Mouse (Mus musculus): ENCODE measurements around the gene Tns1.
A peak's percentile ranks its signal among the peaks of the same experiment; 100 is the strongest.

Tns1 gene

DNA sequence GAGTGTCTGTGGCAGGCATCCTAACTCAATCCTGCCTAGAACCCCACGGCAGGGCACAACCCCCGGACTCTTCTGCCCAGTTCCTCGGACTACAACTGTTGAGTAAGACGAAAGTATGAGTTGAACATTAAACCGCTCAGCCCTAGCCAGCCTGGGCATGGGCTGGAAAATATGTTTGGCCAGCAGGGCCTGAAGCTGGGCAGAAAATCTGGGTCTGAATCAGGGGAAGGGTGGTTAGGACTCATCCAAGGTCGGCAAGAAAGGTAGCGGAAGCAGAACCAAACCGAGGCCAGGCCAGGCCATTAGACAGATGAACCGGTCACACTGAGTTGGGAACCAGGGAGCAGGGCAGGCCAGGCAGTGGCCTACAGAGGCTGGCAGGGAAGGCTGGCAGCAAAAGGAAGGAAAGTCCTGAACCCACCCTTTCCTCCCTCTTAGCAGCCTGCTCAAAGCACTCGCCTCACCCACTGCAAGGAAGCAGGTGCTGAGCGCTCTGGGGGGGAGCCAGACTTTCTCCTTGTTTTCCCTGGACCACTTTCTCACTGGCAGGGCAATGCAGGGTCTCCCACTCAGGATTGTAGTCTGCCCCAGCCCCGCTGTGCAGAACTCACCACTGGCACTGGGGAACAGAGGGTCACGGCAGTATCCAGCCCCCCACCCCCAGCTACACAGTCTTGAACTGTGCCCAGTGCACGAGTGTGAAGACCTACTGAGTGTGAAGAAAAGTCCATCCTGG is 110.8 kb downstream of the Tns1 start:
- no peak for DNase-seq (ENCODE audit: low spot score in 2 of 2)

DNA sequence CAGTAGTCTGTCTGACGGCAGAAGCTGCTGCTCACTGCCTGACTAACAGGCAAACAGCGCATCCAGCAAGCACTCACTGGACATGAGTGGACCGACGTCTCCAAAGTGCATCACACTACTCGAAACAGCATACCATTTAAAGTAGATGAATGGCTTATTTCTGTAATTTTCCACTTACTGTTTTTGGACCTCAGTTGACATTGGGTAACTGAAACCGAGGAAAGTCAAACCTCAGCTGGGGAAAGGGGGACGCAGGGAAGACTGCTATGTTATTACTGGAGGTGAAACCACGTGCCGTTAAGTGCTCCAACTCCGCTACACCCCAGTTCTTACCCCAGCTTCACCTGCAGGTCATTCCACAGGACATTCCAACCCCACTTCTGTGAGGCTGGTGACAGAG is 111.5 kb downstream of the Tns1 start:
- DNase-seq (ENCODE audit: low spot score in 2 of 2): no peak

DNA sequence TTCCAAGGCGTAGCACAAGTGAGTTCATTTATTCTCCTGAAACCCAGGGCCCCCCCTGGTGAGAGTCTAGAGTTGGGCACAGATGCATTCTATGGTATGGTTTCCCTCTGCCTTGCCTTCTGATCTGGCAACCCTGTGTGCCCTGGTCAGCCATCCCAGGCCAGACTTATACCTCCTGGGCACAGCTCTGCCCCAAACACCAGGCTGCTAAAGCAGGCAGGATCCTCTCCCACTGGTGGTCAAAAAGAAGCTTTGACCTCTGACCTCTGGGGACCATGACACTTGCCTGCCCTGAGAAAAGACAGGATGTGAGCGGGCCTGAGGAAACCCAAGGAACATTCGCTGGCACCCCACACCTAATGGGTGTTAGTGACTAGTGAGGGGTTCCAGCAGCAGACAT is 114.8 kb downstream of the Tns1 start:
- DNase-seq (ENCODE audit: low spot score in 2 of 2): no peak

DNA sequence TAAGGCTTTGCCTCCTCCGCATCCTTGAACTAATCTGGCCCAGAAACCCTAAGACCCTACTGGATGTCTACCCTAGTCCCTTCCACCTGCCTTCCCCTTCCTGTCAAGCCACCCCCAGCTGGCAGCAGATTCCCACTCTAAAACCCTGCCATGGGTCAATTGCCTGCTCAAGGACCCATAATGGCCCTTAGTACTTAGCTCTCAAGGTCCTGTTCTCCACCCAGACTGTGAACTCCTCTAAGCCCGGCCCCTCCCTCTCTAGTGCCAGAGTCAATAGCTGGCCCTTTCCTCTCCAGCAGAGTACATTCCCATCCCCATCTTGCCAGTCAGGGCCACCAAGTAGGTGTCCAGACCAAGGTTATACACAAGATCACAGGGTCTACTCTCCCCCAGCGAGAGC is 115.3 kb downstream of the Tns1 start:
- no peak for DNase-seq (ENCODE audit: low spot score in 2 of 2)

DNA sequence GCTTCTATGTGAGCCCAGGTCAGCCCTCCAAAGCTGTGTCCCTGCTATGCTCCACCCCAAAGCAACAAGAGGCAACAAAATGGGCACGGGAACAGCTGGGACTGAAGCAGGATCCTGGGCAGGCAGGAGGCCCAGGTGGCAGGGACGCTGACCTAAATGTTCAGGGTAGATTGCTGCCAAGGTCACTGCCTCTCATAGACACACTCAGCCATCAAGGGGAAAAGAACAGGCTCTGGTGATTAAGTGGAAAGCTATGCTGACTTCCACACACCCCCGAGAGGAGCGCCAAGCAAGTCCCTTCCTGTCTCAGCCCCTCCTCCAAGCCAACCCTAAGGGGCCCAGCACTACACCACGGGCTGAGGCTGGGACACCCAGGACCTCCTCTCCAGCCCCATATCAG is 115.8 kb downstream of the Tns1 start:
- DNase-seq (ENCODE audit: low spot score in 2 of 2): peak in 1 of 2 experiments; percentile 75

DNA sequence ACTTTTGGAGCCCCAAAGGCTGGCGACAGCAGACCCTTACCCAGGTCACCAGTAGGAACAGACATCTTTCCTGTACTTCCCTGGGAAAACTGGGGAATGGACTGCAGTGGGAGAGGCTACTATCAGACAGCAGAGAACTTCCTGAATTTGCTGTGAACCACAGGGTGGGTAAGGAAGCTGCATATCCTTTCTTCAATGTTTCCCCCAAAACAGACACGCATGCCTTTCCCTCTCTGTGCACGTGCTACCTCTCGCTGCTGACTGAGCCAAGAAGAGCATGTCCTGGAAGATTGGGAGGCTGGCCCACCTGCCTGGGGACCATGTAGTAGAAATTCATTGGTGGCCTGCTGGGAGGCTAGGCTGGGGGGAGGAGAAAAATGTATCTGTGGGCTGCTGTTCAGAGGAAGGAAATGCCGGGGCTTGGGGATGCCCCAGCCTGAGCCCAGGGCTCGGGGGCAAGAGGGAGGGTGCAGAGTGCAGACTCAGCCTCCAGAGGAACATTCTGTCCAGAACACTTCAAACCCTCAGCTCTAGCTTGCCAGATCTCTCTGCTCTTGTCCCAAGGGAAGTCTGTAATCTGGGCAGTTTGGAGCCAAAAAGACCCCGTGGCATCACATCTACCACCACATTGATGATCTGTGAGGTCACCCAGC is 116.7 kb downstream of the Tns1 start:
- DNase-seq (ENCODE audit: low spot score in 2 of 2): no peak

DNA sequence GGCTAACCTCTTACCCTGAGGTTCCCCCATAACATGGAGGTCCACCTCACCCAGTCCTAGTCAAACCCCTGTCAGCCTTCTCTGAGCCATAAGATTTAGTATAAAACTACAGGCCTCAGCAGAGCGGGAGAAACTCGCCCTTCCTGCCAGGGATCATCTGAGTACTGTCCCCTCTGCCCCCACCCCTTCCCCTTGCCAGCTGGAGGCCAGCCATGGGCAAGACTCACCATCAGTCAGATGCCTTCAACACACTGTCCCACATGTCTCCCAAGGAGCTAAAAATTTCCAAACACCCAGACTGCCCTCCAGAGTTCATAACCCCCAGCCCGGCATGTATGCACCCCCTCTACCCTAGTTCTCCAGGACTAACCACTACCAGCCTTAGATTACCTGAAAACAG is 119.2 kb downstream of the Tns1 start:
- DNase-seq (ENCODE audit: low spot score in 2 of 2): no peak

DNA sequence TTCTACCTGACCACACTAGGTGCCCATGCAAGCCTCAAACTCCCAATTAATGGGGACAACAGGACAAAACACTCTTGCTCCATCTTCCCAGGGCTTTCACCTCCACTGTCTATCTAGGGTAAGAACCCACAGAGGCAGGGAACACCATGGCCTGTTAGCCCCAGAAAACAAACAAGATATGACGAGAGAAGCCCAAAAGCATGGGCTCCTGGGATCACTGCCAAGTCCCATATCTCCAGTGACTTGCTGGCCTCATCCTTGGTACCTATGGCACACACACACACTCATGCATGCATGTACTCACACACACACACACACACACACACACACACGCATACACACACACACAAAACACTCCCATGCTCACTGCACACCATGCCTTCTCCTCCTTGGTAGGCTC is 120.5 kb downstream of the Tns1 start:
- DNase-seq (ENCODE audit: low spot score in 2 of 2): no peak

DNA sequence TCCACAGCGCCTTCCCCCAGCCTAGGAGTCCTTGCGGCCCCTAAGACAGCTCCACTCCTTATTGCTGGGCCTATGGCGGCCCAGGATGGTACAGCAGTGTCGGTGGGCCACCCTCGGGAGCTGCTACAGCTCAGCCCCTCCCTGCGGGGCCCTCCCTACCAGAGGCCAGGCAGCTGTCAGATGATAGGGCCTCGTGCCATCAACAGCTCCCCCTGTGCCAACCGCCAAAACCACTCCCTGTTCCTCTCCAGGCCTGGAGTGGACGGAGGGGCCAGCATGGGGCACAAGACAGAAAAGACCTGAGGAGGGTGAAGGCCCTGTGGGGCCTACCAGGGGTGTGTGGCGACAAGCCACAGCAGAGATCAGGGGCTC is 122.8 kb downstream of the Tns1 start:
- DNase-seq (ENCODE audit: low spot score in 2 of 2): no peak

DNA sequence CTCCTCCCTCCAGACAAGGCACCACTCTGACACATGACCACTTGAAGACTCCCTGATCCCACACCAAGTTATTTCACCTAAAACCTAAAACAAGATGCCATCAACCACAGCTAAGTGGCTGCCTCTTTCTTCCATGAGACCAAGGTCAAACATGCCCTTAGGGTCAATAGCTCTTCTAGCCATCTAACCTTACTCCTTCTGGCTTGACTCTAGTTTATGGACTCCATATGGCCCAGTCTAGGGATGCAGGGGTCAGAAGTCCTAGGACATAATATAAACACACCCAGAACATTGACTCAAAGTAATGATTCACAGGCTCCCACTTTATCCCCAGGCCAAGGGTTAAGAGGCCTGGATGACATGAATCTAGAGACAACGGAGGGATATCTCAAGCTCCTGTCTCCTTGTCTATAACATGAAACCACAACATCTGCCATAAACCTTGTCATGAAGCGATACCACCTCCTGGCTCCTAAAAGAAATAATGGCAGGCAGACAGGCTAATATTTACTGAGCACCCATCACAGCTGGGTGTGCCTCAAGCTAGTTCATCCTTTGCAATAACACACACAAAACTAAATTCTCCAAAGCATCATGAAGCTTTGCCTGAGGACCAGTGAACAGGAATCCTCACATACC is 123.3 kb downstream of the Tns1 start:
- DNase-seq (ENCODE audit: low spot score in 2 of 2): no peak

DNA sequence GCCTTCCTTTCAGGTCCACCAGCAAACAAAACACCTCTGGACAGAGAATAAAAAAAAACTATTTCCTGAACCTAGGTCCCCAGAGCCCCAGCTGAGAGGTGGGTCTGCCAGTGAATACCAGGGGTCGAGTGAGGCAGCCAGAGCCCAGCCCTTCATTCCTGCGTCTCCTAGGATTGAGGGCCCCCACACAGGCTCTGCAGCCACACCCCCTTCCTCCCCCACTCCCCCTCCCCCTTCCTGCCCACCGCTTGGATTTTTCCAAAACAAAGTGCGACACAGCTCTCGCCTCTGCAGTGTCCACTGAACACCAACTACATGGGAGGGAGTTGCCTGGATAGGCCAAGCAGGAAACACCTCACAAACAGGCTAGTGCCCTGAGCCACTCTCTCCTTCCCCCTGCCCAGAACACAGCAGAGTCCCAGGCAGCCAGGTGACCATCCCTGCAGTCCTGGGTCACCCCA is 124.0 kb downstream of the Tns1 start:
- DNase-seq (ENCODE audit: low spot score in 2 of 2): no peak

DNA sequence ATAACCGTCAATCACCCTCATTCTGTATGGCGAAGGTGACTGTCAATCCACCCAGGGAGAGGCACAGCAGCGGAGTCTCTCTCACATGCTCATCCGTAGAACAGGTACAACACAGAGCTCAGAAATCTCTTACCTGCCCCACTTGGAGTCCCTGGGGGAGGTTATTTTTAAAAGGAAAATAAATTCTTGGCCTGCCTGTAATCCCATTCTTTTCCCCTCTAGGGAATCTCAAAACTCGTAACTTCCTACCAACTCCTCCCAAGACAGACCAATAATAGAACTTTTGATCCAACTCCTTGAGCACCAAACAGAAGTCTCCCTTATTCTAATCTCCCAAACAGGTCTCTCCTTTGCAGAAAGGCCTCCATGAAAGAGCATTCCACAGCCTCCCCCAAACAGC is 124.7 kb downstream of the Tns1 start:
- no peak for DNase-seq (ENCODE audit: low spot score in 2 of 2)

DNA sequence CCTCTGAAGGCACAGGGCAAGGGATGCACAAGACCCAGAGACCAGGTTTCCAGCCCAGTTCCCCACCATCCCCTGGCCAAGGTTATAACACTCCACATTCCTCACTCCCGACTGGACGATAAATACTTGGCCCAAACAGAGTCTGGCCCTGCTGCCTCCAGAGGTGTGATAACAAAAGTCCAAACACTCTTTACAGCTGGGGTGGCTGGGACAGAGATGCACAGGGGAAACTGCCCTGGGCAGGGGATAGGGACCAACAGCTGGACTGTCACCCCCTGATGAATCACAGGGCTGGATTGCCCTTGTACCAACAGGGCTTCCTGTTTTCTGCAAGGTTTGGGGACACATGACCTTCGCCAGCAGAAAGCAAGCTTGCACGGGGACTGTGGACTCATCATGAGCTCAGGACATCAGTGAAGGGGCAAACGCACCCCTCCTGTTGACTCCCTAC is 125.3 kb downstream of the Tns1 start:
- DNase-seq (ENCODE audit: low spot score in 2 of 2): peak in 1 of 2 experiments; percentile 44

DNA sequence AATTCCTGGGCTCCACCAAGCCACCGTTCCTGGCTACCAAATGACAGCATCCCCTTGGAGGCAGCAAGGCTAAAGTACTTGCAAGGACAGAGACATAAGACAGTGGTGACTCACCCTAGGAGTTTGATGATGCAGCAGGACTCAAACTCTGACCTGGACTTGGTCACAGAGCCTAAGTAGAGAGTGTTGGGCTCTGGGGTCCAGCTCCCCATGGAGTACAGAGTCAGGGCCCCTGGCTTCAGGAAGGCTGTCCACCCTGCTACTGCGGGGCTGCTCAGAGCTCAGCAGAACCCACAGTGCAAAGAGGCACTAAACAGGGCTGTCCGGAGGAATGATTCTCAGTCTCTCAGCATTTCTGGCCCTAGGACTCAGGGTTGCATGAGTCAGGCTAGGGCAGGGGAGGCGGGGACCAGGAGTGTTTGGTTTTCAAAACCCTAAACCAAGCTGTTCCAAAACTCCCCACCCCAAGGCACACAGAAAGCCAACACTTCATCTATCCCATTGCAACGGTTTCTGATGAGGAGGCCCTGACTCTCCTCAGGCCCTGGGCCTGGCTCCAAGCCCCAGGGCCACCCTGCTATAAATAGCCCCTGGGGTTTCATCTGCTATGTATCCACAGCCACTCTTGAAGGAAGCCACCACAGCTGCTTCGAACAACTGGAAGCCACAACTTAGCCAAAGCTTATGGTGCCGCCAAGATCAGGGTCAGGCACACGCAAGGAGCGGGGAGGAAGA is 126.0 kb downstream of the Tns1 start:
- peak in 1 of 2 experiments; percentile 64 for DNase-seq (ENCODE audit: low spot score in 2 of 2)

DNA sequence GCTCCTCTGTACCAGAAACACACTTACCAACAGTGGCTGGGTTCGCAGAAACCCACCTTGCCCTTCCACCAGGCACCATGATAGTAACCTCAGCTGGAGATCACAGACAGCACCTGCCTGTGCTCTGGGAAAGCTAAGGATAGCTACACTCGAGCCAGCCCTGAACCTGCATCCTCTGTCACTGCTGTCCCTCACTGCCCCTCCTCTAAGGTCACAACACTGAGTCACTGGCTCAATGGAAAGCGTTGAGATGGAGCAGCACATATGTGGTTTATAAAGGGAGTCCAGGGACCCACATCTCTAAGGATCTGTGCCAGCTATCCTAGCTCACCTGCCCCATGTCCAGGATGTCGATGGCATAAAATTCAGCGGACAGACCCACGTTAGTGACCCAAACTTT is 126.9 kb downstream of the Tns1 start:
- no peak for DNase-seq (ENCODE audit: low spot score in 2 of 2)

DNA sequence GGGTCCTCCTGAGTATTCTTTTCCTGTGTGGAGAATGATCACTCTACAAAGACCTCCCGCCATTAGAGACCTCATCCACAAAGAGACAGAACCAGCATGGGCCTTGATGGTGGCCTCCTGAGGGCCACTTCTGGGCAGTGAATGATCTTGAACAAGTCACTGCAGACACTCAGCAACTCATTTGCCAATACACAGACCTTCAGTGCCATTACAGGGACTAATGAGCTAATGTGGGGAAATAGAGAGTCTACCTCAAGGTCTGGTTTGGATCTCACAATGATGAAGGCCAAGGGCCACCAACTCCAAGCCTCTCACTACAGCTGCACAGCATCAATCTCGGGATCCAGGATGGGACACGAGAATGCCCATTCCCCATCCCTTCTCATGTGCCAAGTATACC is 127.6 kb downstream of the Tns1 start:
- no peak for DNase-seq (ENCODE audit: low spot score in 2 of 2)

DNA sequence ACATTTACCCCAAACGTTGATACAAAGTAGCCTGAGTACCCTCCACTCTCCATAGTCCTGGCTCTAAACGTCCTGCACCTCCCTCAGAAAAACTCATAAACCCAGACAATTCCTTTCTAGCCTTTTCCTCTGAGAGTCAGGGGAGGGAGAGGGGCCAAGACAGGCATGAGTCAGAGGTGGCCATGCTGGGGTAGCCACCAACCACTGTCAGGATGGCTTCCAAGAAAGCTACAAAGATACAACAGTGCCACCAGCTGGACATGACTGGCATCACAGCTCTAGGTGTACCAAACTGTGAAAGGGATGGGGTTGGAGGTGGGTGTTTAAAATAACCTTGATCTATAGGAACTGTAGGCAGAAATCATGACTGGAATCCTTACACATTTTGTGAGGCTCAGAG is 128.0 kb downstream of the Tns1 start:
- no peak for DNase-seq (ENCODE audit: low spot score in 2 of 2)

DNA sequence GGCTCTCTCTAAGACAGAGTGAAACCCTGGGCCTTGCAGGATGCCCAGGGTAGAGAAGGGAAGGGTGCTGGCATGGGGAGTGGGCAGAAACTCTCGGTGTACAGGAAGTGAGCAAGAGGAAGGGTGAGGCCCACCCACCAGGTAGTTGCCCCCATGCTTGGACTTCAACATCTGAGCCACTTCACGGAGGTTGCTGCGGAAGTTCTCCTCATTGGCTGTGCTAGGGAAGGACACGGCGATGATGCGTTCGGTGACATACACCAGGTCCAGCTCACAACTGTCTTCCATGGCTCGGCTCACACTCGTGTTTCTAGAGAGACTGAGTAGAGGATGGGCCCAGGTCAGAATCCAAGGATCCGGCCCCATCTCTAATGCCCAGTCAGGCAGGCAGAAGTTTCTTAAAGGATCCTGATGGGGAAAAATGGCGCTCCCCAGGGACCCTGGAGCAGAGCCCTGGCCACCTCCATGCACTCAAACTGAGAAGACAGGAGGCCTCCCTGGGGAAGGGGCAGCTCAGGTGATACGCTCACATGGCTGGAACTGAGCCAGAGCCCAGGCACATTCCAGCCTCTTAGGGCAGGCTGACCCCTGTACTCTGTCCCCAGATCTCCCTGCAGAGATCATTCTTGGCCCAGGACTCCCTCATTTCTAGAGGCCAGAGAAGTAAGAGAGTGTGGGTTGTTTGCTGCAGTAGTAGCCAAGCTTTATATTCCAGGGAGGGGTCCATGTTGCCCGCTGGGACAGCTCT is 129.0 kb downstream of the Tns1 start:
- no peak for DNase-seq (ENCODE audit: low spot score in 2 of 2)

DNA sequence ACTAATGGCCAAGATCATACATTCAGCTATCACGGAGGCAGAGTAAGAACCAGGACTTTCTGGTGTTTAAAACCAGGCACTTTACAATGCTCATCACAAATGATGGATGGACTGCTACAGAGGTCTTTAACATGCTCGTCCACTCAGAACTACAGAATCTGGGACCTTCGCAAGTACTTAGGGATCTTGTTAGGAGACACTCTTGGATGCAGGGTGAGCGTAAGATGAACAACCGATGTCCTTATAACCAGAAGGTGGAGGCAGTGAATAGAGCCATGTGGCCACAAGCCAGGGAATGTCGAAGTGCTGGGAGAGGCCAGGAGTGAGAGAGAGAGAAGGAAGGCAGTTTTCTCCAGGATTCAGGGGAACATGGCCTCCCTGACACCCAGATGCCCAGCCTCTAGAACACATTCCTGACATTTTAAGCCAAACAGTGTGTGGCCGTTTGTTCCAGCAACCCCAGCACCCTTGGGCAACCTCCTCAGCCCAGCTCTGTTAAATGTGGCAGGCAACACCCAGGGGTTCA is 130.3 kb downstream of the Tns1 start:
- peak; percentile 65 to 73 for DNase-seq (ENCODE audit: low spot score in 2 of 2)

DNA sequence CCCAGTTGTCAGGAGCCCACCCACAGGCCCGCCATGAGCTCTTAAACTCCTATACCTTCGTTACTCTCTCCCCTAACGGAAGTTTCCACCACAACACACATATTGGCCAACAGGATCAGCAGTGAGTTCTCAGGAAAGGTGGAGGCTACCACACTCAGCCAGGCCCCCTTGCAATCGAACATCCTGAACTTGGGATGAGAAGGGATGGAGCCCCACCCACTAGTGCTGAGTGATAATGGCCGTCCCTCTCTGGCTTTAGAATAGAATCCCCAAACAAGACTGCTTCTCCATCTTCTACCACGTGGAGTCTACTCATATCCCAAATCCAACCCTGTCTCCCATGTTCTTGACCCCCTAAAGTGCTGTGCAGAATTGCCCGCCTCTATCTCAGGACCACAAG is 131.0 kb downstream of the Tns1 start:
- no peak for DNase-seq (ENCODE audit: low spot score in 2 of 2)

DNA sequence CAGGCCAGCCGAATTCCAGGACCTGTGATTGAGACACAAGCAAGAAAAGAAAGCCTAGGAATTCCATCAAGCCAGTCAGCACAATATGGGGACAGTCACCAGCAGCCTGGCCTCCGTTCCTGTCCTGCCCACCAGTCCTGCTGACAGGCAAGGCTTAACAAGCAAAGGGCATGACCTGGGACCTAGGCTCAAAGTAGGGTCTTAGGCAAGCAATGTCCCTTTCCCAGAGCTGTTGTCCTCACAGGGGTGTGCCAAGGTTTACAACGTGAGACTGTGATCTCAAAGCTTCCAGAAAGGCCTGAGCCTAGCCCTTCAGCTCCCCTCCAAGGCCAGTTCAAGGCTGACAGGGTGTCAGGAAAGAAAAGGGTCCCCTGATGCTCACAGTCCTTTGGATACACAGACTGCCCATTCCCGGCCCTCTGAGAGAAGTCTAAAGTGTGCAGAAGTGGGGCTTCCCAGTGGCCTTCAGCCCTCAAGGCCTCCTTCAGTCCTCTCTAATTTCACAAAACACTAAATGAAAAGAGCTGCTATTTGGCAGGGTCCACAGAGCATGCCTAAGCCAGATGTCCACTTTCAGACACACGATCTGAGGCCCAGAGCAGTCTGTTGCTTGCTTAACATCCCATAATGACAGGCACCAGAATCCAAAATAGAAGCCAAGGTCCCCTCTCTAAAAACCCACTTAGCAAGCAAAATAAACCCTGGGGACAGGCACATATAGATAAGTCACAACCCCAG is 131.9 kb downstream of the Tns1 start:
- no peak for DNase-seq (ENCODE audit: low spot score in 2 of 2)
